Mouse (Mus musculus): ENCODE results near the gene Arid3c. TPM values are rescaled to one million over a fixed set of nuclear protein-coding genes. Genes with fewer than 3 reads are reported as not detected.
"Not testable (repeated sequence)": the region's sequence is repeated elsewhere in the genome, so short reads cannot be mapped to it uniquely, and the experiment has no call there.

Arid3c gene
- polyA plus RNA-seq, 1 experiment from 2014 or later = not detected

- ATAC-seq = peak; percentile 89
- peak within 1 kb of the TSS; percentile 72 for H3K4me3 ChIP-seq (replicated peaks)
- H3K36me3 ChIP-seq = peaks cover 8% of the 10 kb centered on the region
- WGBS = under 1% methylated on average over 61 of the region's 61 CpGs
- peak within 1 kb of the TSS; percentile 93 for H3K4me2 ChIP-seq (replicated peaks)
- H3K27ac ChIP-seq = peak within 1 kb of the TSS; percentile 64; the same call in 1 of the 2 replicates
- no peaks in the 10 kb centered on the region for H3K27me3 ChIP-seq (replicated peaks)
- H3K4me1 ChIP-seq (replicated peaks) = peaks cover 20% of the 10 kb centered on the region
- H3K9me3 ChIP-seq = no peaks in the 10 kb centered on the region
- H3K9ac ChIP-seq = peak within 1 kb of the TSS; percentile 90
These were observed 17.5 kb downstream of the Arid3c start, which contains the start of gene Rpp25l for GRCm38 (mm10) chr4:41713197-41714067. TSS of gene Rpp25l (minus strand) at chr4:41713534.

GRCm38 (mm10) chr4:41712421-41713196 is 18.3 kb downstream of the Arid3c start:
- Histone ChIP-seq H3K4me2 (replicated peaks) (peak overlapping the region; percentile 93), H3K4me1 (replicated peaks) (peaks cover 23% of the 10 kb centered on the region), H3K36me3 (no peaks in the 10 kb centered on the region; the same call in 1 of the 2 replicates), H3K4me3 (replicated peaks) (peak overlapping the region; percentile 72), H3K27ac (0 out of 2 replicates have a peak overlapping the region, but pooled peaks have one; percentile 64), H3K9ac (peak overlapping the region; percentile 90), H3K9me3 (no peaks in the 10 kb centered on the region), H3K27me3 (replicated peaks) (no peaks in the 10 kb centered on the region)
- peak; percentile 44; the same call in 1 of the 2 replicates for ATAC-seq
- 39% methylated on average over 31 of the region's 31 CpGs for WGBS

GRCm38 (mm10) chr4:41711705-41712375 is 19.1 kb downstream of the Arid3c start:
- 74% methylated on average over 16 of the region's 16 CpGs for WGBS
- peaks cover 31% of the 10 kb centered on the region for H3K4me1 ChIP-seq (replicated peaks)
- H3K27ac ChIP-seq = no peak overlapping the region
- H3K9me3 ChIP-seq = no peaks in the 10 kb centered on the region
- H3K27me3 ChIP-seq (replicated peaks) = no peaks in the 10 kb centered on the region
- peak overlapping the region; percentile 93 for H3K4me2 ChIP-seq (replicated peaks)
- H3K9ac ChIP-seq = peak overlapping the region; percentile 90
- H3K4me3 ChIP-seq (replicated peaks) = peak overlapping the region; percentile 72
- no peaks in the 10 kb centered on the region for H3K36me3 ChIP-seq
- ATAC-seq = no peak

- H3K36me3 ChIP-seq = no peaks in the 10 kb centered on the region
- H3K4me2 ChIP-seq (replicated peaks) = no peak overlapping the region
- H3K9ac ChIP-seq = no peak overlapping the region
- no peak for ATAC-seq
- no peaks in the 10 kb centered on the region for H3K9me3 ChIP-seq
- H3K4me1 ChIP-seq (replicated peaks) = peaks cover 31% of the 10 kb centered on the region
- H3K4me3 ChIP-seq (replicated peaks) = no peak overlapping the region
- WGBS = 65% methylated on average over 4 of the region's 4 CpGs
- no peak overlapping the region for H3K27ac ChIP-seq
- 0 out of 2 replicates have a peak, but pooled peaks cover 3% of the 10 kb centered on the region for H3K27me3 ChIP-seq (replicated peaks)
These were observed 20.7 kb downstream of the Arid3c start for GRCm38 (mm10) chr4:41710229-41710628.

GRCm38 (mm10) chr4:41708192-41708745 is 22.7 kb downstream of the Arid3c start:
- no peak overlapping the region for H3K9ac ChIP-seq
- H3K9me3 ChIP-seq = no peaks in the 10 kb centered on the region
- no peak for ATAC-seq
- peaks cover 30% of the 10 kb centered on the region for H3K4me1 ChIP-seq (replicated peaks)
- no peaks in the 10 kb centered on the region for H3K36me3 ChIP-seq
- no peak overlapping the region for H3K4me3 ChIP-seq (replicated peaks)
- peak overlapping the region; percentile 34 for H3K4me2 ChIP-seq (replicated peaks)
- H3K27me3 ChIP-seq (replicated peaks) = 0 out of 2 replicates have a peak, but pooled peaks cover 4% of the 10 kb centered on the region
- no peak overlapping the region for H3K27ac ChIP-seq
- WGBS = 33% methylated on average over 8 of the region's 8 CpGs

GRCm38 (mm10) chr4:41707011-41707535 is 23.9 kb downstream of the Arid3c start:
- Histone ChIP-seq H3K4me3 (replicated peaks) (no peak overlapping the region), H3K27ac (no peak overlapping the region)
- peak; percentile 76 for ATAC-seq

GRCm38 (mm10) chr4:41705922-41706754 is 24.8 kb downstream of the Arid3c start:
- H3K4me1 ChIP-seq (replicated peaks) = peaks cover 15% of the 10 kb centered on the region
- H3K36me3 ChIP-seq = no peaks in the 10 kb centered on the region
- no peak overlapping the region for H3K27ac ChIP-seq
- H3K4me2 ChIP-seq (replicated peaks) = no peak overlapping the region
- H3K9ac ChIP-seq = no peak overlapping the region
- H3K9me3 ChIP-seq = no peaks in the 10 kb centered on the region
- 65% methylated on average over 19 of the region's 19 CpGs for WGBS
- H3K4me3 ChIP-seq (replicated peaks) = no peak overlapping the region
- ATAC-seq = no peak
- H3K27me3 ChIP-seq (replicated peaks) = 0 out of 2 replicates have a peak, but pooled peaks cover 4% of the 10 kb centered on the region

More at GRCm38 (mm10) chr4:41707011-41707535, 23.9 kb downstream of the Arid3c start:
- no peaks in the 10 kb centered on the region for H3K9me3 ChIP-seq
- 0 out of 2 replicates have a peak overlapping the region, but pooled peaks have one; percentile 39 for H3K4me2 ChIP-seq (replicated peaks)
- H3K4me1 ChIP-seq (replicated peaks) = peaks cover 24% of the 10 kb centered on the region
- H3K36me3 ChIP-seq = no peaks in the 10 kb centered on the region
- no peak overlapping the region for H3K9ac ChIP-seq
- 0 out of 2 replicates have a peak, but pooled peaks cover 4% of the 10 kb centered on the region for H3K27me3 ChIP-seq (replicated peaks)
- WGBS = 3% methylated on average over 13 of the region's 13 CpGs

GRCm38 (mm10) chr4:41704651-41705050 is 26.3 kb downstream of the Arid3c start:
- WGBS = 5% methylated on average over 5 of the region's 5 CpGs
- no peak for ATAC-seq

GRCm38 (mm10) chr4:41702226-41702625 is 28.7 kb downstream of the Arid3c start:
- H3K4me1 ChIP-seq (replicated peaks); H3K9me3 ChIP-seq; H3K27ac ChIP-seq; H3K9ac ChIP-seq; H3K4me2 ChIP-seq (replicated peaks); ATAC-seq; H3K4me3 ChIP-seq (replicated peaks); H3K36me3 ChIP-seq; H3K27me3 ChIP-seq (replicated peaks): not testable (repeated sequence)
- WGBS = 70% methylated on average over 2 of the region's 2 CpGs

More at GRCm38 (mm10) chr4:41704651-41705050, 26.3 kb downstream of the Arid3c start:
- Histone ChIP-seq H3K9ac (no peak overlapping the region), H3K36me3 (no peaks in the 10 kb centered on the region), H3K27me3 (replicated peaks) (0 out of 2 replicates have a peak, but pooled peaks cover 4% of the 10 kb centered on the region), H3K27ac (no peak overlapping the region), H3K4me1 (replicated peaks) (peaks cover 15% of the 10 kb centered on the region), H3K4me3 (replicated peaks) (no peak overlapping the region), H3K4me2 (replicated peaks) (no peak overlapping the region), H3K9me3 (no peaks in the 10 kb centered on the region)

GRCm38 (mm10) chr4:41700224-41700623 is 30.7 kb downstream of the Arid3c start:
- ATAC-seq; H3K4me2 ChIP-seq (replicated peaks); H3K9me3 ChIP-seq; H3K27me3 ChIP-seq (replicated peaks); H3K27ac ChIP-seq; H3K9ac ChIP-seq; H3K4me3 ChIP-seq (replicated peaks); H3K4me1 ChIP-seq (replicated peaks); H3K36me3 ChIP-seq: not testable (repeated sequence)
- WGBS = 75% methylated on average over 7 of the region's 8 CpGs

- H3K27ac ChIP-seq; H3K36me3 ChIP-seq; H3K27me3 ChIP-seq (replicated peaks); H3K4me3 ChIP-seq (replicated peaks); H3K4me2 ChIP-seq (replicated peaks); H3K9me3 ChIP-seq; H3K9ac ChIP-seq; ATAC-seq; H3K4me1 ChIP-seq (replicated peaks): not testable (repeated sequence)
- 78% methylated on average over 10 of the region's 10 CpGs for WGBS
These were observed 31.2 kb downstream of the Arid3c start, which contains the start of gene Il11ra1 for GRCm38 (mm10) chr4:41699783-41700182. TSS of gene Il11ra1 (plus strand) at chr4:41699989.

Measured in intestine, embryonic 15.5 days (tissue).